Mouse (Mus musculus): Measurements from ENCODE around the gene Tmem150a.

The Tmem150a gene

GRCm38 (mm10) chr6:72371147-72371546, 15.9 kb downstream of the Tmem150a start:
- in situ Hi-C loops (cut with MboI, MseI) = no loop called here

GRCm38 (mm10) chr6:72371571-72371970, 16.3 kb downstream of the Tmem150a start:
- in situ Hi-C loops (cut with MboI, MseI) = no loop called here

- in situ Hi-C loops (cut with MboI, MseI) = no loop called here
These were observed 17.9 kb downstream of the Tmem150a start for GRCm38 (mm10) chr6:72373184-72373583.

- in situ Hi-C loops (cut with MboI, MseI) = no loop called here
These were observed 19.0 kb downstream of the Tmem150a start for GRCm38 (mm10) chr6:72374206-72374605.

GRCm38 (mm10) chr6:72374820-72375563, 19.7 kb downstream of the Tmem150a start:
- in situ Hi-C loops (cut with MboI, MseI) = no loop called here

- in situ Hi-C loops (cut with MboI, MseI) = no loop called here
These were observed 23.4 kb downstream of the Tmem150a start for GRCm38 (mm10) chr6:72378510-72379234.

GRCm38 (mm10) chr6:72379377-72380130, 24.3 kb downstream of the Tmem150a start:
- in situ Hi-C loops (cut with MboI, MseI) = no loop called here

- in situ Hi-C loops (cut with MboI, MseI) = no loop called here
These were observed 25.0 kb downstream of the Tmem150a start, which contains the start of gene Vamp5 for GRCm38 (mm10) chr6:72380131-72380770. TSS of gene Vamp5 (minus strand) at chr6:72380468.

GRCm38 (mm10) chr6:72382494-72382893, 27.2 kb downstream of the Tmem150a start:
- in situ Hi-C loops (cut with MboI, MseI) = no loop called here

GRCm38 (mm10) chr6:72383142-72383820, 28.0 kb downstream of the Tmem150a start:
- in situ Hi-C loops (cut with MboI, MseI) = no loop called here

- in situ Hi-C loops (cut with MboI, MseI) = no loop called here
These were observed 28.7 kb downstream of the Tmem150a start for GRCm38 (mm10) chr6:72383952-72384351.

GRCm38 (mm10) chr6:72385258-72385657, 30.0 kb downstream of the Tmem150a start:
- in situ Hi-C loops (cut with MboI, MseI) = no loop called here

- in situ Hi-C loops (cut with MboI, MseI) = no loop called here
These were observed 31.3 kb downstream of the Tmem150a start for GRCm38 (mm10) chr6:72386561-72386960.

- in situ Hi-C loops (cut with MboI, MseI) = no loop called here
These were observed 32.6 kb downstream of the Tmem150a start for GRCm38 (mm10) chr6:72387816-72388215.

- in situ Hi-C loops (cut with MboI, MseI) = no loop called here
These were observed 33.0 kb downstream of the Tmem150a start for GRCm38 (mm10) chr6:72388266-72388665.

- in situ Hi-C loops (cut with MboI, MseI) = no loop called here
These were observed 33.6 kb downstream of the Tmem150a start for GRCm38 (mm10) chr6:72388791-72389329.

- in situ Hi-C loops (cut with MboI, MseI) = no loop called here
These were observed 34.3 kb downstream of the Tmem150a start for GRCm38 (mm10) chr6:72389471-72389940.

GRCm38 (mm10) chr6:72389941-72390771, 34.9 kb downstream of the Tmem150a start, which contains the start of gene Vamp8:
TSS of gene Vamp8 (minus strand) at chr6:72390703.
- in situ Hi-C loops (cut with MboI, MseI) = loop anchor here in 1 of 2 experiments (5.0 kb wide), 1 partner anchor 33 kb away; the partner anchor contains the start of gene Tmem150a

GRCm38 (mm10) chr6:72390795-72391521, 35.7 kb downstream of the Tmem150a start:
- in situ Hi-C loops (cut with MboI, MseI) = loop anchor here in 1 of 2 experiments (5.0 kb wide), 1 partner anchor 34 kb away; the partner anchor contains the start of gene Tmem150a
